Mouse (Mus musculus) liver, embryonic 14.5 days (tissue): ENCODE measurements at regions not wholly inside any gene's neighbourhood (a gene's known extent, or its start where the extent isn't known, plus 50 kb on each side); places are given as distances from the start of the nearest gene placed in this dataset.

Source experiments
- ATAC-seq: fragments of 200-750 bp; cut with Nextera tagmentation; 2 replicates; pipeline ENCODE4 v1.8.0; 2017; ENCODE audit warnings: moderate number of reproducible peaks, mild to moderate bottlenecking, moderate library complexity; ENCODE audit not compliant: insufficient read depth
- DNase-seq, 3 experiments: peaks; one replicate each; pipeline ENCODE4 v3.0.0-alpha.2; 2012 to 2013; ENCODE audit warnings: low read depth in 3 of 3, low spot score in 3 of 3
- H3K27ac ChIP-seq: fragments of 300-500 bp; sonication (generic); 2 replicates; pipeline ENCODE4 v1.5.1; 2014; ENCODE audit warnings: moderate library complexity, mild to moderate bottlenecking, control low read depth, inconsistent platforms
- H3K27me3 ChIP-seq: fragments of 300-500 bp; sonication (generic); 2 replicates; pipeline ENCODE4 v1.6.1; 2014; ENCODE audit warnings: mild to moderate bottlenecking, low read length, moderate library complexity; ENCODE audit not compliant: control insufficient read depth, insufficient read depth
- H3K36me3 ChIP-seq: fragments of 300-500 bp; sonication (generic); replicated peaks from 2 replicates; pipeline ENCODE4 v1.6.1; 2014; ENCODE audit warnings: low read depth; ENCODE audit not compliant: control insufficient read depth, insufficient read depth
- H3K4me1 ChIP-seq, 2 experiments: fragments of 200-500 bp in 1 of 2; fragments of 300-500 bp in 1 of 2; sonication (generic) in 1 of 2; replicated peaks; 2 replicates each; pipeline ENCODE4 v1.6.1; 2012 to 2014; ENCODE audit warnings: antibody characterized with exemption in 1 of 2, inconsistent platforms in 1 of 2, low read length in 1 of 2; ENCODE audit not compliant: control insufficient read depth in 2 of 2, insufficient read depth in 2 of 2
- H3K4me2 ChIP-seq: fragments of 300-500 bp; sonication (generic); 2 replicates; pipeline ENCODE4 v1.6.1; 2014; ENCODE audit warnings: low read depth, mild to moderate bottlenecking, control low read depth, moderate library complexity
- H3K4me3 ChIP-seq, 2 experiments: fragments of 200-500 bp in 1 of 2; fragments of 300-500 bp in 1 of 2; sonication (generic) in 1 of 2; 2 replicates each; pipeline ENCODE4 v1.5.1; 2012 to 2014; ENCODE audit warnings: low read depth in 2 of 2, low read length in 2 of 2, mild to moderate bottlenecking in 2 of 2, control low read depth in 1 of 2, inconsistent platforms in 1 of 2, moderate library complexity in 1 of 2; ENCODE audit not compliant: insufficient read depth in 1 of 2
- H3K9ac ChIP-seq: fragments of 300-500 bp; sonication (generic); replicated peaks from 2 replicates; pipeline ENCODE4 v1.6.1; 2014; ENCODE audit warnings: mild to moderate bottlenecking, control low read depth, moderate library complexity
- H3K9me3 ChIP-seq: fragments of 300-500 bp; sonication (generic); 2 replicates; pipeline ENCODE4 v1.6.1; 2016; ENCODE audit warnings: low read length, mixed read lengths; ENCODE audit not compliant: control insufficient read depth
- CTCF ChIP-seq: IDR thresholded peaks from 2 replicates; pipeline ENCODE4 v1.5.1; 2016; ENCODE audit warnings: antibody characterized with exemption, low read depth, control low read depth
- EP300 ChIP-seq: IDR thresholded peaks from 2 replicates; pipeline ENCODE4 v1.6.1; 2016; ENCODE audit warnings: antibody characterized with exemption, low read depth
- WGBS: fragments of 180-500 bp; shearing (Covaris S2); extraction: QIAGEN DNeasy Blood & Tissue Kit; methylation state at CpG from one replicate; pipeline ENCODE4 v1.1.7; 2014; ENCODE audit not compliant: insufficient replicate concordance; 5-methylcytosine and 5-hydroxymethylcytosine counted together

DNA sequence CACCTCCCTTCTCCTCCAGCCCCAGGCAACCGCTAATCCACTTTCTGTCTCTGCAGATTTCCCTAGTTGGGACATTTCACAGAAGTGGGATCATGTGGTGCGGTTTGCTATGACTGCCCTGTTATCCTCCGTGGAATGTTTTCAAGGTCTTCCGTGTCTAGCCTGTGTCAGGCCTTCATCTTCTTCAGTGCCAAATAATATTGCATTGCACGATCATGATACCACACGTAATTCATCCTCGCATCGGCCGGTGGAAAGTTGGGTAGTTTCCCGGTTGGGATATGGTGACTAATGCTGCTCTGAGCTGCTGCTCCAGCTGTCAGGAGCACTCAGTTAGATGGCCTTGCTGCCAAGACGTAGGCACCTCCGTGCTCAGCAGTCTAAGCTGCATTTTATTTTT is 55.3 kb upstream of the Otos start:
- WGBS = 68% methylated on average over 12 of the region's 12 CpGs
- H3K36me3 ChIP-seq = no peaks in the 10 kb centered on the region
- DNase-seq (no peak), ATAC-seq (no peak)
- no peaks in the 10 kb centered on the region for H3K9me3 ChIP-seq
- no peak overlapping the region for H3K9ac ChIP-seq
- no peak overlapping the region for H3K4me2 ChIP-seq
- H3K4me3 ChIP-seq = no peak overlapping the region
- no peaks in the 10 kb centered on the region for H3K4me1 ChIP-seq
- no peak overlapping the region for H3K27ac ChIP-seq
- no peaks in the 10 kb centered on the region for H3K27me3 ChIP-seq
- TF ChIP-seq EP300 (no peak), CTCF (no peak)

DNA sequence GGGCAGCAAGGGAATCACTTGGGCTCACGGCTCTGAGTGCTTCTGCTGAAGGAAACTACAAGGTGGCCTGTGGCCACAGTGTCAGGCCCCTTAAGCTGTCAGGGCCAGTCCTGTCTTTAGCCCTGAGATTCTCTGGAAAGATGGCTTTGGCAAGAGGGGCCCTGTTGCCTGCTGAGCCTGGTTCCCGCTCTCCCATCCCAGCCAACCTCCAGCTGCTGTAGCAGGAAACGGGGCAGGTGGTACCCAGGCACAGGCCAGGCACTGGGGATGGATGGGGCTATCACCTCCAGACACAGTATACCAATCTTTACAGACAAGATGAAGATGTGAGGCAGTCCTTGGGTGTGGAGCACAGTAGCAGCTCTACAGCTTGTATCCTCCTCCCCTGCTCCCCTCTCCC is 54.6 kb upstream of the Otos start:
- H3K36me3 ChIP-seq = no peaks in the 10 kb centered on the region
- H3K27ac ChIP-seq = no peak overlapping the region
- DNase-seq = no peak
- H3K4me2 ChIP-seq = no peak overlapping the region
- no peaks in the 10 kb centered on the region for H3K27me3 ChIP-seq
- 50% methylated on average over 3 of the region's 3 CpGs for WGBS
- no peaks in the 10 kb centered on the region for H3K9me3 ChIP-seq
- ATAC-seq = no peak
- H3K4me1 ChIP-seq = no peaks in the 10 kb centered on the region
- H3K9ac ChIP-seq = no peak overlapping the region
- no peak overlapping the region for H3K4me3 ChIP-seq
- TF ChIP-seq EP300 (no peak), CTCF (no peak)

DNA sequence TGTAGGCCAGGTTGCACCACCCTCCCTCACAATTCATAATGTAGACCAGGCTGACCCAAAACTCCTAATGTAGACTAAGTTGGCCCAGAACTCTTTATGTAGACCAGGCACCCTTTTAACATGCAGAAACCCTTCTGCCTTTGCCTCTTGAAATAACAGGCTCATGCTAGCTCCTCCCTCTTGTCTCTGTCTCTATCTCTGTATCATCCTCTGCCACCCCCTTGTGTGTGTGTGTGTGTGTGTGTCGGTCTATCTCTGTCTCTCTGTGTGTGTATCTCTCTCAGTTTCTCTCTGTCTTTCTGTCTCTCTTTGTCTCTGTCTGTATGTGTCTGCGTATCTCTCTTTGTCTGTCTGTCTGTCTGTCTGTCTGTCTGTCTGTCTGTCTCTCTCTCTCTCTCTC is 51.5 kb upstream of the Otos start:
- Histone ChIP-seq H3K4me1 (no peaks in the 10 kb centered on the region), H3K4me2 (no peak overlapping the region), H3K27me3 (no peaks in the 10 kb centered on the region), H3K27ac (no peak overlapping the region), H3K9me3 (no peaks in the 10 kb centered on the region), H3K9ac (no peak overlapping the region), H3K36me3 (no peaks in the 10 kb centered on the region), H3K4me3 (no peak overlapping the region)
- 54% methylated on average over 2 of the region's 2 CpGs for WGBS
- no peak for TF ChIP-seq CTCF
- no peak for TF ChIP-seq EP300
- ATAC-seq = no peak
- no peak for DNase-seq

DNA sequence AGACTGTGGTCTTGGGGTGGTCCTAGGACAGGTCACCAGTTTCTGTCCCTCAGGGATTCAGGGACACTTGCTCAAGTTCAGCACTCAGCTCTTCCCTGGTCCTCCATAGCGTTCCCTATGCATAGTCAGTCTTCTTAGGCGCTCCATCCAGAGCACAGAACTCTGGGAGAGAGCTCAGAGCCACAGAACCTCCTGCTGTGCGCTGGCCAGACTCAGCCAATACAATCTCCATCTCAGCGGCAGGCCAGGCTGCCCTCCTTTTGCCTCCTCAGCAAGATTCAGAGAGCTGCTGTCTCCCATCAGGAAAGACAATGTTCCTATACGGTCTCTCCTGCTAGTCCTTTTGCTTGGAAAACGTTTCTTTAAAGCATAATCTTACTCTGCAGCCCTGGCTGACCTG is 51.1 kb upstream of the Otos start:
- H3K9me3 ChIP-seq = no peaks in the 10 kb centered on the region
- ATAC-seq (no peak), DNase-seq (no peak)
- TF ChIP-seq CTCF = no peak
- TF ChIP-seq EP300 = no peak
- no peaks in the 10 kb centered on the region for H3K36me3 ChIP-seq
- H3K4me2 ChIP-seq = no peak overlapping the region
- no peak overlapping the region for H3K9ac ChIP-seq
- 9% methylated on average over 6 of the region's 6 CpGs for WGBS
- H3K27ac ChIP-seq = no peak overlapping the region
- no peak overlapping the region for H3K4me3 ChIP-seq
- H3K27me3 ChIP-seq = no peaks in the 10 kb centered on the region
- H3K4me1 ChIP-seq = no peaks in the 10 kb centered on the region

DNA sequence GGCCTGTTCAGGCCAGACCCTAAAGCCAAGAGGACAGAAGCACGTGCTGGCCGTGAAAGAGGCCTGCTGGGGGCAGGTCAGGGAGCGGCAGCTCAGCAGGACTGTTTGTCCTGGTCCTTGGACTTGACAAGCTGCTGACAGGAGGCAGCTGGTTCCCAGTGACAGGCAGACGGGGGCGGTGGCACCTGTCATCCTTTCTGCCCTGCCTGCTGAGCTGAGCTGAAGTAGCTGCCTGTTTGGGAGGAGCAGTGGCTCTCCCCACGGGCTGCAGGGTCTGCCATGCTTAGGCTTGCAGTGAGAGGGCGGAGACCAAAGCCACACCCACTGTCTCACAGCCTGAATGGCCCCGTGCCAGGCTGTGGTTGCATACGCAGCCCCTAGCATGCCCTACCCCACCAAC is 50.4 kb upstream of the Otos start:
- Histone ChIP-seq H3K9ac (no peak overlapping the region), H3K36me3 (no peaks in the 10 kb centered on the region), H3K27ac (no peak overlapping the region), H3K4me1 (no peaks in the 10 kb centered on the region), H3K9me3 (no peaks in the 10 kb centered on the region), H3K4me3 (no peak overlapping the region), H3K27me3 (no peaks in the 10 kb centered on the region), H3K4me2 (no peak overlapping the region)
- no peak for TF ChIP-seq CTCF
- no peak for TF ChIP-seq EP300
- ATAC-seq (no peak), DNase-seq (no peak)
- WGBS = 8% methylated on average over 9 of the region's 9 CpGs

DNA sequence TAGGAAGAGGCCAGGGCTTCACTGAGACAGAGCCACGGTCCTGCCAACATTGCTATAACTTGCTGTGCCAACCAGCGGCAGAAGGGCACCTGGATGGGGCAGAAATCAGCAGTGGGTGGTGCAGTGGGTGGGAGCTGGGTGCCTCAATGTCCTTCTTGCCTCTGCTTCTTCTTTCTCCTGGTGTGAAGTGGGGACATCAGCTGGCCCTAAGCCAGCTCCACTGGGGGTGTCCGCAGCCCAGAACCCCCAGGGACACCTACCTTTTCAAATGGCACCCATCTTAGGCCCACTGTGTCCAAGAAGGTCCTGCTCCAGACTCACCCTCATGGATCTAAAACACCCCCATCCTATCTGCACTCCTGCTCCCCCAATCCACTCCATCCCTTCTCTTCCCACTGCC is 49.9 kb upstream of the Otos start:
- DNase-seq (no peak), ATAC-seq (no peak)
- Histone ChIP-seq H3K36me3 (no peaks in the 10 kb centered on the region), H3K27ac (no peak overlapping the region), H3K4me2 (no peak overlapping the region), H3K4me1 (no peaks in the 10 kb centered on the region), H3K27me3 (no peaks in the 10 kb centered on the region), H3K4me3 (no peak overlapping the region), H3K9me3 (no peaks in the 10 kb centered on the region), H3K9ac (no peak overlapping the region)
- no peak for TF ChIP-seq CTCF
- no peak for TF ChIP-seq EP300
- WGBS = 52% methylated on average over 3 of the region's 3 CpGs
